Mouse (Mus musculus) cerebral cortex, adult 2 months (tissue): ENCODE measurements around the gene Macrod2.

Experiments used
- WGBS: fragments of 180-500 bp; shearing (Covaris S2); methylation state at CpG from one replicate; pipeline ENCODE4 v1.1.7; 2018; 5-methylcytosine and 5-hydroxymethylcytosine counted together

The Macrod2 gene

DNA sequence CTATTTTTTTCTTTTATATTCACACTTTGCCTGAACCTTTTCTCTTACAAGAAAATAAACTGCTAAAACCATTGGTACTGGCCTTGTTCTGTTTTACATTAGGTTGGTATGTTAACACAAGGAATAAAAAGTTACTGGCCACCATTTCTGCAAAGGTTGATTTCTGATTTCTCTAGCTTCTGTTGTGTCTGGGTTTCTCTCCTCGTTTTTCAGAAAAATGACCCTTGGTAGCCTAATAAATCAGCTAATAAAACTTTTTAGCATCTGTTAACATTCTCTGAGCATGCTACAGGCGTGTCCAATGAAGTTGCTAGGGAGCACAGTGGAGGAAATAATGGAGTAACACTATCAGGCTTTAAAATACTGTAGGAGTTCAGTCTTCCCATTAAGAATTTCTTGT is 1161.6 kb downstream of the Macrod2 start:
- WGBS, result 74% methylated on average over 2 of the region's 2 CpGs

GRCm38 (mm10) chr2:141558242-141558827 is 1163.2 kb downstream of the Macrod2 start:
- 77% methylated on average over 1 of the region's 1 CpGs for WGBS

DNA sequence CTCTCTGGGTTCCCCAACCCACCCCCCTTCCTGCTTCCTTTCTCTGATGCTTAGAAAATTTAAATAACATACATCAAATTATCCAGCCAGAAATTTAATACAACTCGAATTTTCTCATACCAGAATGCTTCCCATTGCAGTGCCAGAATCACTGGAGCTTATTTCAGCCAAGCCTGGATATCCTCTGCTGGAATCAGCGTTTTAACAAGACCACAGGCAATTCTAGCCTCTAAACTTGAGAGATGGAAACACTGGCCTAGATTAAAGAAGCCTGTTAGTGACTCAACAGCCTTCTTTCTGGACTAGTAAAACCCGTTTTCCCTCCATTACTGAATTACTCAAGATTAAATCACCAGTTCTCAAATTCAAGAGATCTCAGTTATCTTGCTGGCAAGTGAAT is 1170.9 kb downstream of the Macrod2 start:
- WGBS, result 50% methylated on average over 3 of the region's 3 CpGs

GRCm38 (mm10) chr2:141571360-141571759 is 1176.3 kb downstream of the Macrod2 start:
- WGBS, result 76% methylated on average over 3 of the region's 3 CpGs

GRCm38 (mm10) chr2:141582431-141582830 is 1187.3 kb downstream of the Macrod2 start:
- WGBS, result 77% methylated on average over 3 of the region's 3 CpGs

DNA sequence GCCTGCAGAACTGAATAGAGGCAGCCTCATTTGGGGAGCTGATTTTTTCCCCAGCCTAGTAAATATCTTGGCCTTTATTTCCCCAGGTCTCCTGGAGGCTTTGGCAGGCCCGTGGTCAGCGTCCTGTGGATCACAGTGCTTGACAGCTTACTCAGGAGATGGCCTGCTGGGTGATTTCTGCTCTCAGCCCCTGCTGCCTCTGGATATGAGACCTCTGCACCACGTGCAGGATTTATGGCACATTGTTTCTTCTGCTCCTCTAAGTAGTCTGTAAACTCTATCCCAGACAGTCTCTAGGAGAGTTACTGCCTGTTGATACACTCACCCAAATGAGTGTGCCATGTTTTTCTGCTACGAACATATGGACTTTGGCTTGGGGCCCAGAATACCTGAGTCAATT is 1187.8 kb downstream of the Macrod2 start:
- 39% methylated on average over 4 of the region's 4 CpGs for WGBS

DNA sequence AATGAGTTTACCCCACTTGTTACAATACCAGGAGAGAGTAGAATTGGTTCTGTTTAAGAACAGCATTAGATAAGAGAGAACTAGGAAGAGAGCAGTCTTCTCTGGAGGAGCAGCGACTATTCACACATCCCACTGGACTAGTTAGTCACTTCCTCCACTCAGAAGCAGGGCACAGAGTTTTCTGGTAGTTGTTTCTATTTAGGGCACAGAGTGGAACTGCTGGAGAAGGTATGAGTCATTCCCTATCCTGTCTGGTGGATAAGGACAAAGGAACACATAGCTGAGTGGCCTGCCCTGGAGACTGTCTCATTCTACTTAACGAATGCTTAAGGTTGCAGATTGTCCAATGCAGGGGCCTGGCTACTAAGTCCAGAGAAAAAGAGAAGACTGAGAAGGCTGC is 1192.2 kb downstream of the Macrod2 start:
- 23% methylated on average over 2 of the region's 2 CpGs for WGBS

DNA sequence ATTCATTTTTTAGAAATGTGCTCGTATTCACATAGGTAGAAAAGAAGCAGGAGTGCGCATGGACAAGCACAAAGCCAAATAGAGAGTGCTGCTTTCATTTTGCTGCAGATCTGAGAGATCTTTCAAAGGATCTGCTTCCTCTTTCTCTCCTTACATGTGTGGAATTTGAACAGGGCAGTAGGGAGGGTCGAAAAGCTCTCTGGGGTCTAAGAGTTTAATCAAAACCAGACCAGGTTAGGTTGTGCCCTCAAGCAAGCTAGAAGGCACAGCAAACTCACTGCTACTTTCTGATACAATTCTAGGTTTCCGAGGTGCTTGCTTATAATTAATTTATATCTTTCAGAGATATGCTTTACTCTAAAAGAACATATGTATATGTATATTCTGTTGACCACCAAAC is 1196.2 kb downstream of the Macrod2 start:
- WGBS, result 76% methylated on average over 4 of the region's 4 CpGs

DNA sequence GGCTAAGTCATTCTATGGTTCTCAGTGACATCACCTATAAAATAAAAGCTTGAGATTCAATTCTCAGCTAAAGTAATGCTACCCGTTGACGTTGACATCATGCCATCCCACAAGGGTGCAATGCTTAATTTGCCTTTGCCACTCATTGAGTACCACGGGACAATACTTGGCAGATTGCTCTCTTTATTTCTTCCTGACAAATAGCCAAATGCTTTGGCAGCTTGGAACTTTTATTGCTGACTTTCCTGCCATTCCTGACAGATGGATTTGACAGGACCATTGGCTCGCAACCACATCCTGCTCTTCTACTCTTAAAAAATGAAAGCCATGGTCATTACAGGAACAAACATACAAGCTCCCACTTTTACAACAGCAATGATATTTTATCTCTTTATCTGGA is 1199.7 kb downstream of the Macrod2 start:
- 69% methylated on average over 4 of the region's 4 CpGs for WGBS

GRCm38 (mm10) chr2:141617721-141618120 is 1222.6 kb downstream of the Macrod2 start:
- 80% methylated on average over 2 of the region's 2 CpGs for WGBS

GRCm38 (mm10) chr2:141618257-141618656 is 1223.1 kb downstream of the Macrod2 start:
- WGBS, result 48% methylated on average over 5 of the region's 5 CpGs

- 74% methylated on average over 3 of the region's 3 CpGs for WGBS
Observed at GRCm38 (mm10) chr2:141672814-141673213, 1277.7 kb downstream of the Macrod2 start.

DNA sequence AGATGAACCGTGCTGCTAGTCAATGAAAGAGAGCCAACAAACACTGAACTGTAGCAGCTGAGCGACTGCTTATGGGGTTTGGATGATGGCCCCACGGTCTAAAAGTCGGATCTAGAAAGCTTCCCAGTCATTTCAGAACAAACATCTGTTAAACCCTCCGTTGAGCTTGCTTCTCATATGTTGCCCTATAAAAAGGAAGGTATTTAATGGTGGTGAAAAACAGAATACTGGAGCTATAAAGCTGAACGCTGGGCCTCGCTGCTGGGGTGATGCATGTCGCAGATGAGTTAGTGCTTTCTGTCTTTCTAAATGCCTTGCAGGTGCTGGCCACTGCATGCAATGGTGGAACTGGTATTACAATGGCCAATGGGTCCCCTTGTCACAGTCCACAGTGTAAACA is 1278.3 kb downstream of the Macrod2 start:
- 79% methylated on average over 8 of the region's 8 CpGs for WGBS

DNA sequence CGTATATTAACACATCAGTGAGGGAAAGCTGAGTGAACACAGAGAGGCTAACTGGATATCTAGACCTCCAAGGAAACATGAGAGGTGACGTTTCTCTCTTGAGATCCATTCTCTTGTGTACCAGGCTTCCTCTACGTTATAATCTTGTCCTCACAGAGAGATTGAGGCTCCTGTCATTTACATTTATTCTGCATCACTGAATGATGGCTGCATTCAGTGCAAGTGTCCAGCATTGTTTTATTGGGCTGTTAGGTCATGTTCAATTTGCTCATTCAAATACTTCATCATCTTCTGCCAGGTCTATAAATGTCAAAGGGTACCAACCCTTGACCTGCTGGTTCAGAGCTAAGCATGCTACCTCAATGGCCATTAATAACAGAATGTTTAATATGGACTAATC is 1302.4 kb downstream of the Macrod2 start:
- WGBS, result 92% methylated on average over 3 of the region's 3 CpGs

DNA sequence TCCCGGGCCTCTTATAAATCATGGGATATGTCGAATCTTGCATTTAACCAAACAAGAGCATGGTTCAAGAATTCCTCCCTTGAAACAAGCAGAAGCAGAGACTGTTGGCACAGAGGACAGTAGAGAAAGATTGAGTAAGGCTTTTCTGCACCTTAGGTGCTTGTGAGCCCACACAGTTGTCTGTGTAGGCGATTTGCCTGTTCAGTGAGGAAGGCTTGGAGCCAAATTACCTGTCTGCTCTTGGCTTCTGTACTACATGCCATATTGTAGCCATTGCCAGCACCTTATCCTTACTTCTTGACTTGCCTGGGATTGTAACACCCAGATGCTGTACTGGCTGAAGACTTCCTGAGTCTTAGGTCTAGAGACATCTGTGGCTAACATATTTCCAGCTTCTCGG is 1303.2 kb downstream of the Macrod2 start:
- WGBS, result 62% methylated on average over 4 of the region's 4 CpGs

- WGBS, result 58% methylated on average over 7 of the region's 7 CpGs
Observed at GRCm38 (mm10) chr2:141700759-141701452, 1305.8 kb downstream of the Macrod2 start.

GRCm38 (mm10) chr2:141711785-141712184 is 1316.7 kb downstream of the Macrod2 start:
- 47% methylated on average over 2 of the region's 2 CpGs for WGBS

GRCm38 (mm10) chr2:141712265-141712664 is 1317.2 kb downstream of the Macrod2 start:
- 56% methylated on average over 4 of the region's 4 CpGs for WGBS

GRCm38 (mm10) chr2:141715061-141715460 is 1320.0 kb downstream of the Macrod2 start:
- WGBS, result 82% methylated on average over 3 of the region's 3 CpGs

GRCm38 (mm10) chr2:141722531-141722930 is 1327.4 kb downstream of the Macrod2 start:
- WGBS, result 84% methylated on average over 3 of the region's 3 CpGs

- WGBS, result 72% methylated on average over 4 of the region's 4 CpGs
Observed at GRCm38 (mm10) chr2:141728998-141729397, 1333.9 kb downstream of the Macrod2 start.

DNA sequence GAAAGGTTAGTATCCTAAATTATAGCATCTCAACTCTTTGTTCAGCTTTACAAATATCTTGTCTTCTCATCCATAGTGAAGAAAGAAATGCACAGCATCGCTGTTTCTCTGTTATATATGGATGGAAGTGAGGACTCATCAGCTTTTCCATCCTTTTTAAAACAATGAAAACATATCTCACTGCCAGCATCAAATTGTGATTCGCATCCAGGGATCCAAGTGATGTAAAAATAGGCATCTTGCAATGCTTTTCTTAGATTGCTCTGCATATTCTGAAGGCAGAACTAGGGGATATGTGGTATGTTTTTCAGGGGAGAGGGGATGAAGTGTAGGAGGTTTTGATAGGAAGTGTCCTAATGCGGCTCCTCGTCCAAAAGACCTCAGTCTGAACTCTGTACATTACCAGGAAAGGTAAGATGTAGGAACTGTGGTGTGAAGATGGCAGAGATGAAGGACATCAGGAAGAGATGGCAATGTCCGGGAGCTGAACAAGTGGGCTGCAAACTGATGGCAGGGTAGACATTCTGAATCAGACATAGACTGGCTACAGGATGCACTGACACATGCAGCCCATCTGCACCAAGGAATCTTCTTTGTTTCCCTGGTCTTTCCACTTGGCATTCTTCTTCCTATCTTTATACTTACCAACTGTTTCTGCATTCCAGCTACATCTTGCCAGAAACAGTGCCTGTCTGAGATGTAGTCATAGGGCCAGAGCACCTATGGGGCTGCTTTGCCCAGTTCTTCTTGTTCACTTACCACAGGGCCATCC is 1341.8 kb downstream of the Macrod2 start:
- WGBS, result 53% methylated on average over 5 of the region's 5 CpGs

DNA sequence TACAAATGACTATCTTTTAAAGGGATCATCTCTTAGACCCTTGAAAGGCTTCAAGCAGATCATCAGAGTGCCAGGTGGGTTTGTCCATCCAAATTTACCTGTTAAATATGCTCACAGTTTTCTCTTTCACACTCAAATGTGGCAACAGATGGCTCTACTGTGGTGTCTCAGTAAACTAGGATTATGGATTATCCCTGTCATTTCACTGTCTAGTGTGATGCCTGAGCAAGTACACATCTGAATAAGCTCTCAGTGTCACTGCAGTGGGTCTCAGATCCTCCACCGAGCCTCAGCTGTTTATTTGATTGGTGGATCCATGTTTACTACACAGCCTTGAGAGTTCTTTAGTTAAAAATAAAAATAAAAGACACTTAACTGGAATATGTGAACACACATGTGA is 1343.6 kb downstream of the Macrod2 start:
- 58% methylated on average over 1 of the region's 1 CpGs for WGBS
